Mouse (Mus musculus) retina, adult 2 months (tissue): ENCODE data around the gene Wnt5b.
"Not testable (repeated sequence)": the region's sequence is repeated elsewhere in the genome, so short reads cannot be mapped to it uniquely, and the experiment has no call there.

ENCODE experiments used
- DNase-seq: peaks from one replicate; pipeline ENCODE4 v3.0.0-alpha.2; 2012; ENCODE audit warnings: low read depth, low spot score

Gene Wnt5b

DNA sequence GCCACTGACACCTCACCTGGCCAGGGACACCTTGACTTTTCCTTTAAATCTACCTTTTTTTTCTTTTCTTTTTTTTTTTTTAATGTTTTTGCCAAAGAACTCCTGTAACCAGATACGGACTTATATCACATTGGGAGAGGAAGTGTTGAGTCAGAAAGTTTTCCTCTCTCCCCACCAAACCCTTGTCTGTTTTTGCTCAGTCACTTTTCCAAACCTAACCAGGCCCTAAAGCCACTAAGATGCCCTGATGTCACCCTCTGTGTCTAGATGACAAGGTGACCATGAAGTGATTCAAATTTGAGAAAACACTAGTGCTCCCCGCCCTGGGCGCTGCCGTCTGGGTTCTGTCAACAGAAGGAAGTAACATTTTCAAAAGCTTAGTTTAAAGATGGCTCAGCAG is 85.1 kb downstream of the Wnt5b start:
- no peak for DNase-seq

DNA sequence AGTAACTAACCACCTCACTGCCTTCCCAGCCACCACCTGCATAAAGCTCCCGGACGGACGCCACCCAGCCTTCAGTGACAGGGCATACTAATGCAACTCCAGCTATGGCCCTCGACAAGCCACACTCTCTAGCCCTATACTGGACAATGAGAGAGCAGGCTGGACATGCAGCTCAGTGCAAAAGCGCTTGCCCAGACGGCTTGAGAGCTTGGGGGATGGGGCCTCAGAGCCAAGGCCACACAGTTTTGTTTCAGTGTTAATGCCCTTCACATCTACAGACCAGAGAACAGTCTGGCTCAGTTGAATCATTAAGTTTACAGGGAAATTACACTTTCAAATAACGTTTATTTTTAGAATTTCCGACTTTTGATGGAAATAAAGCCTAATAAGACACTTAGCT is 86.0 kb downstream of the Wnt5b start:
- DNase-seq, result no peak

DNA sequence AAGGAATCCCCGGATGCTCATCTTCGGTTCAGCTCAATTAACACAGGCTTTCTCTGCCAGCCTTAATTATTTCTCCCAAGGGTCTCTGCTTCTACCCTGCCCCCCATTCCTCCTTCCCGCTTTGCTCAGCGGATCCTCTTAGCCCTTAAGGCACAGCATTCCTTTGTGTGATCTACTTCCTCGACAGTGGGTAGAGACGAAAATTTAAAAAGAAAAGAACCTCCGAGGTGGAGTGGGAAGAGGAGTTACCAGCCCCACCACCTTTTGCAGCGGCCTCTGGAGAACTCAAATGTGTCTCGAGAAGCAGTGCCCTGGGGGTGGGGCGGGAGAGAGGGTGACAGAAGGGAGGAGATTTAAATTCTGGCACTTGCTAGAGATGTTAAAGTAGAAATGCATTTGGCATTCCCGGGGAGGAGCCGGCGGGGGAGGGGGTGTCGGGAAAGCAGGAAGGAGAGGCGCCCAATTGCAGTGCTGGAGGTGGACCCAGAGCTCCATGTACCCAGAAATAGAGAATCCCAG is 92.1 kb downstream of the Wnt5b start:
- DNase-seq, result no peak

DNA sequence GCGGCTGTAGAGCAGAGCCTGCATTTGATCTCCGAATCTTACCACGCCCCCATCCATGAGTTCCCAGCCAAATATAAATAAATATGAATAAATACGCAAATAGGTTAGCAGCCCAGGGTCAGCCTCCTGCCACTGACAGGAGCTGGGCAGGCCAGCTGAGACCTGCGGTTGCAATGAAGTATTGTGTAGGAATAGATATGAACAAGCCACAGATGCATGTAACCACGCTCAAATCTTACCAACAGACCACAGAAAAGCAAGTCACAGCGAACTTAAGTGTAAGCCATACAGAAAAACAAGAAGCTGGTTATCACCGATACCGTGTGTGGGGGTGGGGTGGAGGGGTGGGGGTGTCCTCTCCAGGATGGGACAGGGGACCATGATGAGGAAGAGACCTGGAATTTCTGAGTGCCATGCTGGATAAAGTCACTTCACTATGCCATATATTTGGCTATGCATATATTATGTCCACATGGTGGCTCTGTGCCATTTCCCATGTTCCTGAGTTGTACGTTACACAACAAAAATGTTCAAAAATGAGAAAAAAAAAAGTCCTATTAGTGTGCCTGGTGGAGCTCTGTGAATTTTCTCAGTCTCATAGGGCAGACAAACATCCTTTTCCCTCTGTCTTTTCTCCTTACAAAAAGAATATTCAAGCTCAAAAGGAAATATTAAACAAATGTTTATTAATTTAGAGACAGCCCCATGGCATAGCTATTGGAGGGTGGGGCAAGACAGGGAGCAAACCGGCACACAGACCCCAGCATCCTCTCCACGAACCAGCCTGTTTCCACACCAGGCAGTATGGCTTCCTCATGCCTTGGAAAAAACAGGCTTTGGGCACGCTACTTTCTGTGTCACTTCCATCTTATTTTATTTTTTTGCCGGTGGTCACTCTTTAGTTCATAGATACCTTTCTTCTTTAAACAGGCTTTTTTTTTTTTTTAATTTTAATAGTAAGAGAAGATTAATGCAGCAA is 92.9 kb downstream of the Wnt5b start:
- no peak for DNase-seq

DNA sequence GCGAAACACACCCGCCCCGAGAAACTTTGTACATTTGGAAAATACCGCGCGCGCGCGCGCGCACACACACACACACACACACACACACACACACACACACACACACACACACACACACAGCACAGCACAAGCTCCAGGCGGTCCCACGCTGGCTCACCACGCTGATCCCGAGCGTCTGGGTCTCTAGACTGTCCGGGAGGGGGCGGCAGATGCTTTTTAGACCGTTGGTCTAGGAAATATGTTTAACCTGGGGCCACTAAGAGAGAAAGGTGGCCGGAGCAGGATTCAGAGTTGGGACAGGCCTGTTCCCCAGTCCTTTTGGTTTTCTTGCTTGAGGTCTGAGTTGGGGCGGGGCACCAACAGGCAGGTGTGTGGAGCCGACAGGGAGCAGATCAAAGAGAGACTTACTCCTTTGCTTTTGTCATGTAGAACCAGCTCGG is 95.1 kb downstream of the Wnt5b start:
- DNase-seq, result no peak

DNA sequence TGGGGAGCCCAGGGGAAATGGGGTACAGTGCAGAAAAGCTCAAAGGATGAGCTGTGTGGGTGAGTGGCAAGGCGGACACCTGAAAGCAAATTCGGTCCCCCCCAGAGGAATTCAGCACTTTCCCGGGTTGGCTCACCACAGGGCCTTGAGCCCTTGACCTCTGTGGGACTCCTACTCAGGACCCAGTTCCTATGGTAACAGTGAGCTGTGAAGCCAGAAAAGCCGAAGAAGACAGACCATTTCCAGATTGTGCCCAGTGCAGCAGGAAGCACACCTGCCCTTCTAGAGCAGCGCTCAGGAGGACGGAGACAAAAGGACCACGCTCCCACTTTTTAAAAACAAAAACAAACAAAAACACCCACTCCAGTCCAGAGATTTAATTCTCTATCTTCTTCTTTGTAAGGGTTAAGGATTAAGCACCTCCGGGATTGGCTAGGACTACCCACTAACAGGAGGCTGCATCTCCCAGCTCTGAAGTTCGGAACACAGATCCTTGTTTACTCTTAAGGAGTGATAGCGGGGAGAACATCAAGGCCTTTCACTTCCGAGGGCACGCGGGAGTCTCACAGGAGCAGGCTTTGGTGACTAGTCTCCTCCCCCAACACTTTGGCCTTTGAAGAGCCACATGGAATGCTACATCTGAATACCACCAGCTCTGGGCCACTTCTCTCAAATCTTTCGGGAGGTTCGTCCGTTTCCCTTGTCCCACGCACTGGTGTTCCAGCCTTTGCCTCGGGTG is 95.7 kb downstream of the Wnt5b start:
- DNase-seq, result no peak

DNA sequence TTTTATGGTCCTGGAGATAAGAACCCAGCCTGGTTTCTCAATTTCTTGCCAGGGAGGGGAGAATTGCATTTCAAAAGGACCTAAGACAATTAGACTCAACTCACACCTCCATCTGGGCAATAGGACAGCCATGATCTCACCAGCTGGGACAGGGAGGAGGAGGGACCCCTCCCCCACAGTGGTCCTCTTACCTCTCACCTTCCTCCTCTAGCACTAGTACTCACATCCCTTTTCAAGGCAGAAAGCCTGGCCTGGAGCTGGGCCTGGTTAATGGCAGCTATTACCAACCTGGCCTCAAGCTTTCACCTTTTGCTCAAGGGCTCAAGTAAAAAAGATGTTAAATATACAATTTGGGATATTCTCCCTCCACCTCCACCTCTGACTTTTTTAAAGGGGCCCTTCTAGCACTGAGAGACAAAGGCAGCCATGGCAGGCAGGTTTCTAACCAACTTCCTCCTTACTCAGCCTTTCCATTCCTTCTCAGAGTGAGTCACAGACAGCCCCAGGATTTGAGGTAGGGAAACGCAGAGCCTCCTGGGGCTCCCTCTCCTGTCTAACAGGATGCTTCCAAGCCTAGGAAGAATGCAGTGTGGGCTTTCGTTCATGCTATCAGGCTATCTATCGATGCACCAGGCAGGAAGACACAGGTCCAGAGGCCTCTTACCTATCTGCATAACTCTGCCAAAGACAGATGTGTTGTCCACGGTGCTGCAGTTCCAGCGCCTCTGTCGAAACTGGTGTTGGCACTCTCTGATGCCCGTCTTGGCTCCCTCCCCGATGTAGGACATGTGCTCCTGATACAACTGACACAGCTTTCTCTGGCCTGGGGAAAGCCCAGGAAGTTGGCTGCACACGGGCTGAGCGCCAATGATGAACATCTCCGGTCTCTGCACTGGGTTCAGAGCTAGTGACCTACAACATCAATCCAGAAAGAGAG is 98.2 kb downstream of the Wnt5b start:
- no peak for DNase-seq

DNA sequence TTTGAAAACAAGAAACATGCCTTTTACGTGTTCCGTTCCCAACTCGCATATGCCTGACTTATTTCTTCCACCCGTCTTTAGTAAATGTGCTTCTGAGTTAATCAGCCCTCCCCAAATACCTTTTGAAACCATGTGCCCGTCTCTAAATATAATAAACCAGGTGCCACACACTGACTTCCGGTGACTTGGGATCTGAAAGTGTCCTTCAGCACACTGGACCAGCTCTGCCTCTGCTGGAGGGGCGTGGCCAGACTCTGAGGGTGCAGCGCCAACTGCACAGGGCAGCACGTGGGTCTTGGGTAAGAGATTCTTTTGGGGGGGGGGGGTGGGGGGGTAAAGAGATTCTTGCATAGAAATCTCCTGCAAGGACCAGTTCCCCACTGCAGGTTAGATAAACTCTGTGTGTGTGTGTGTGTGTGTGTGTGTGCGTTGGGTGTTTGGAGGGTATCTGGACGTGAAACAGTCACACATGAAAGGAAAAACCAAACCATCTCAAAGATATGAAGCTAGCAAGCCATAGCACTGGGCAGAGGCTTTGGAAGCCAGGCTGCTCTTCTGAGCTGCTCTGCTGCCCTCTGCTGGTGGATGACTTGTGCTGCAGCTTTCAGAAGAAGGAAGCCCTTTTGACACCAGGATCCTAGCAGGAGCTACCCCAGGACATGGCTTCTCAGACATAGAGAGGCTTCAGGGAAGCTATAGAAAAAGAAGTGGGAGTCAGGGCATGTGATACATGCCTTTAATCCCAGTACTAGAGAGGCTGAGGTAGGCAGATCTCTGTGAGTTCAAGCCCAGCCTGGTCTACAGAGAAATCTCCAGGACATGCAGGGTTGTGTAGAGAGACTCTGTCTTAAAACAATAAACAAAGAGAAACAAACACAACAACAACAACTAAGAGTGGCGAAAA is 100.2 kb downstream of the Wnt5b start:
- DNase-seq, result peak; percentile 72

DNA sequence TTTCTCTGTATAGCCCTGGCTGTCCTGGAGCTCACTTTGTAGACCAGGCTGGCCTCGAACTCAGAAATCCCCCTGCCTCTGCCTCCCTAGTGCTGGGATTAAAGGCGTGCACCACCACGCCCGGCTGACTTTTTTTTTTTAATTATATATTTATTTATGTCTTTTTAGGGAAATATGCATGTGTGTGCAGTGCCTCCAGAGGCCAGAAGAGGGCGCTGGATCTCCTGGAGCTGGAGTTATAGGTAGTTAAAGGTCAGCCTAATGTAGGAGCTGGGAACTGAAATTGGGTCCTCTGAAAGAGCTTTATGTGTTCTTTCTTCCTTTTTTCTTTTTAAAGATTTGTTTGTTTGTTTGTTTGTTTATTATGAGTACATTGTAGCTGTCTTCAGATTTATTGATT is 101.4 kb downstream of the Wnt5b start:
- DNase-seq, result not testable (repeated sequence)

DNA sequence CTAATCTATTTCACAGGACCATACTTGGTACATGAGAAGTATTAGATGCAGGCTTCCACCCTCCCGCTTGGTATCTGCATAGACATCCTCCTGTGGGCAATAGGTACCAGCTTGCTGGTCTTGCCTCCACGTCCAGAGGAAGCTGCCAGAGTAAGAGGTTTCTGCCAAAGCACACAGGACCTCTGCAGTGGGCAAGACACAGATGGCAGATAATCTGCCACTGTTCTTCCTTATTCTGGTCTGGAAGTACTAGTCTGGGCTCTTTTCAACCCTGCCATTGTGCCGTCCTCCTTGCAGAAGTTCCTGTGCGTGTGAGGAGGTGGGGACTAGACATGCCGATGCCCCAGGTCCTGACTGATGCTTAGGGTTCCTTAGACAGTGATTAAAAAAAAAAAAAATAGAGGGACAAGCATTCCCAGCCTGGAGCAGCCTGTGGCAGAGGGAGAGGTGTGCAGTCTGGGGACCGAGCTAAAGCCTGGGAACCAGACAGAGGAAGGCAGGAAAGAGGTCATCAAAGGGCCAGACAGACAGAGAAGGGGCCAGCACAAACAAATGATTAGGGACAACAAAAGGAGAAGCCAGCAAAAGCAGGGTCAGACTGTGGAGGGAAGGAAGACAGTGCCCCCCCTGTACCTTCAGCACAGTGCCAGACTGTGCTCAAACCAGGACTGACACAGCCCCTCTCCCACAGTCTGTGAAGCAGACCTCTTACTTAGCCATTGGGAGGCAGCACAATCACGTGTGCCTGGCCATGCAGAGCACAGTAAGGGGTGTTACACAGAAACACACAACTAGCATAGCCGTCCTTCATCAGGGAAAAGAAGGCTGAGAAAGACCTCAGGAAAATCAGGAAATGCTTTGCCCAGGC is 106.0 kb downstream of the Wnt5b start:
- DNase-seq, result no peak

DNA sequence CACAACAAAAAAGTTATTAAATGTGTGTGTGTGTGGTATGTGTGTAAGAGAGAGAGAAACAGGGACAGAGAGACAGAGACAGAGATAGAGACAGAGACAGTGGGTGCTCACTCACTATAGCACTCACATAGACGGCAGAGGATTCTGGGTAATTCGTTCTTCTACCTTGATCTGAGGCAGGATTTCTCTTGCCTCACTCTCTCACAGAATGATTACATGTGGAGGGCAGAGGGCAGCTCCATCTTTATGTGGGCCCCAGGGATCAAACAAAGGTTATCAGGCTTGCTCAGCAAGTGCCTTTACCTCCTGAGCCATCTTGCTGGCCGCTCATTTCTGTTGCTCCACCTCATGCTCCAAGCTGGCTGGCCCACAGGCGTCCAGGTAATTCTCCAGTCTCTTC is 109.8 kb downstream of the Wnt5b start:
- no peak for DNase-seq

DNA sequence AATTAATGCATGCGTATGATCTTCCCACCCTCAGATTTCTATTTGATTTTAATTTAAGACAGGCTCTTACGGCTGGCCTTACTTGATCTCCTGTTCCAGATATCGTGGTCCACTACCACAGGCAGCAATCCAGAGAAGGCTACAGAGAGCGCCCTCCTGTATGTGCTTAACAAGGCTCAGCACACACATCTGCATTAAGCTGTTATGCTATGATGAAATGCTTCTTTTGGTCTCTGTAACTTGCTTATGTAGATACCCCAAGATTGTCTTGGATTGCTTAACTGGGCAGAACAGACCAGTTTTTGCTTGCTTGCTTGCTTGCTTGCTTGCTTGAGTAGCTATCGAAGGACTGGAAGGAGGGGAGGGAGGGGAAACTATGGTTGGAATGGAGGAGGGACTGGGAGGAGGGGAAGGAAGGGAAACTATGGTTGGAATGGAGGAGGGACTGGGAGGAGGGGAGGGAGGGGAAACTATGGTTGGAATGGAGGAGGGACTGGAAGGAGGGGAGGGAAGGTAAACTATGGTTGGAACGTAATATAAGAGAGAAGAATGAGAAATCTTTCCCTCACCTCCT is 112.3 kb downstream of the Wnt5b start:
- no peak for DNase-seq

DNA sequence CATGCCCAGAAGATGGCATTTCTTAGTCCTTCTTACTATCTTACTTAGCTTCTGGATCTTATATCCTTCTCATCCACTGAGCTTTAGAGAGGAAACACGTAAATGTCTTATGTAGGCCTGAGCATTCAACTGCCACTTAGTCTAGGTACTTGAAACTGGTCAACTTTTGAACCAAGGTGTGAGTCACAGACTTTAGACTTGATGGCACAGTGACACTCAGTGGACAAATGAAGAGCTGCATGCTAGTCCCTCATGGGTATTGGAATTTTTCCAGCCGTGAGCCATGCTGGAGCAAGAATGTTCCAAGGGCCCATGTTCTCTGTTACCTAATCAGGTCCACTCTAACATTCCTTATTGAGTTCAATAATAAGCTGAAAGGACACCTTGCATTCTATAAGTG is 113.6 kb downstream of the Wnt5b start:
- no peak for DNase-seq

DNA sequence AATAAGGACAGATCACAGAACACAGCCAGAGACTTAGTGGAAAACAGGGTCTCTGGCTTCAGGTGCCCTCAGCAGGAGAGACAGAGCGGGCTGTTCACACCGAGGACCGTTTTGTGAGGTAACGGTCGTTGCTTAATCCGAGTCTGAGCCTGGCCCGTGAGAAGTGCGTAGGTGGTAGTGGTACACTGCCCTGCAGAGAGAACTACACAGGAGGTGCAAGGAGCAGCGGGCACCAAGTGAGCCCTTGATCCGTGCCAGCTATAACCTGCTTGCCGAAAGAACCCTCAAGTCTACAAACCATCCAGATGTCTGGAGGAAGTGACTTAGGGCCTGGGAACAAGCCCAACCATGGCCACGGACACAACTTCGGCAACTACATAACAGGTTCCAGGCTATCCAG is 114.8 kb downstream of the Wnt5b start:
- no peak for DNase-seq

DNA sequence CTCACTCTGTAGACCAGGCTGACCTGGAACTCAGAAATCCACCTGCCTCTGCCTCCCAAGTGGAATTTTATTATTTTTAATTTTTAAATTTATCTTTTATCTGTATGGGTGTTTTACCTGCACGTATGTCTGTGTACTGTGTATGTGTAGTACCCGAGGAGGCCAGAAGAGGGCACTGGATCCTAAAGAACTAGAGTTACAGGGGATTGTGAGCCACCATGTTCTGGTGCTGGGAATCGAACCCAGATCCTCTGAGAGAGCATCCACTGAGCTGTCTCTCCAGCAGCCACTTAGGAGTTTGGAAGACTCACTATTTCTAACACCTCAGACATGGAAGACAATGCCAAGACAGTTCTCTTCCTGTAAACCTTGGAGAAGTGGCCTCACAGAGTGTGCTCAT is 115.5 kb downstream of the Wnt5b start:
- DNase-seq, result no peak

DNA sequence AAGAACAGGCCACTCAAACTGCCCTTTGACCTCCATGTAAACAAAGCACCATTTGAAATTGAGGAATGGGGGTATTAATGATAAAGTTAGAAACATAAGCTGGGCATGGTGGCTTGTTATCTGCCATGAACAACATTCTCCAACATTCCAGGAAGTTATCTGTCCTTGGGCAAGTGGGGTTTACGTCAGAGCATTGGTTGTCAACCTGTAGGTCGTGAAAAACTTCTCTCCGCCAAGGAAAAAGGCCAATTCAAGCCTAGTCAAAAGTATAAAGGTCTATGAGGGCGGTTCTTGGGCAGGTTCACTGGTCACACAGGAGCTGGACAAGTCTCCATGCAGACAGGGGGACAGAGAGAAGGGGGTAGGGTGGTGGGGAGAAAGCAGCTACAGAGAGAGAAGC is 123.1 kb downstream of the Wnt5b start:
- no peak for DNase-seq

DNA sequence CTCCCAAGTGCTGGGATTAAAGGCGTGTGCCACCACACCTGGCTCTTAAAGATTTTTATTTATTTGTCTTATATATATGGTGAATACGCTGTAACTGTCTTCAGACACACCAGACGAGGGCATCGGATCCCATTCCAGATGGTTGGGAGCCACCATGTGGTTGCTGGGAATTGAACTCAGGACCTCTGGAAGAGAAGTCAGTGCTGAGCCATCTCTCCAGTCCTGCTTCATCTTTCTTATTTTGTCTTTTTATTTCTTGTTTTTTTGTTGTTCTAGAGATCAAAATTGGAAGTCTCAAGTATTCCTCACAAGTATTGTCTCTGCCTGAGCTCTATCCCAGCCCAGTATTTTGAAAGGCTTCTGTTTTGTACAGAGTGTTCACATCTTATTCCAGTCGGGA is 123.8 kb downstream of the Wnt5b start:
- DNase-seq, result no peak

DNA sequence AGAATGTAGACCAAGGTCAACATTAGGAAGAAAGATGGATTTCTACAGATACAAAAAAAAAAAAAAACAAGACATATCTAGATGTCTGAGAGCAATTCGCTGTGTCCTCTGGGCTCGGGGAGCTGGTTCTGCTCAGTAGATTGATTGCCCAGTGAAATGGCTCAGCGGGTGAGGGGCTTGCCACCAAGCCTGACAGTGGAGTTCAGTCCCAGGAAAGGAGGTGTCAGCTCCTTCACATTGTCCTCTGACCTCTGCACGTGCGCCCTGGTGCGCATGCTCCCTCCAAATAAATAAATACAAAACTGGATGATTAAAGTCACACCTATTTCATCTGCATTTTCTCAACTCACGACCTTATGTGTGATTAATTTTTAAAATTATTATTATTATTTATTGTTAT is 124.7 kb downstream of the Wnt5b start:
- DNase-seq, result no peak
